Mouse (Mus musculus) forebrain, postnatal 0 days (tissue): ENCODE data around the gene Tspo. TPM values are rescaled to one million over a fixed set of nuclear protein-coding genes. Genes with fewer than 3 reads are reported as not detected.

Source experiments
- ATAC-seq: fragments of 200-750 bp; cut with Nextera tagmentation; 2 replicates; pipeline ENCODE4 v1.8.0; 2017; ENCODE audit warnings: mild to moderate bottlenecking, moderate library complexity
- DNase-seq: peaks from one replicate; pipeline ENCODE4 v3.0.0-alpha.2; 2015
- H3K27ac ChIP-seq: fragments of 300-500 bp; sonication (generic); 2 replicates; pipeline ENCODE4 v1.5.1; 2014; ENCODE audit warnings: low read depth, mild to moderate bottlenecking, antibody characterized with exemption, low read length, moderate library complexity, mixed read lengths
- H3K27me3 ChIP-seq: fragments of 300-500 bp; sonication (generic); 2 replicates; pipeline ENCODE4 v1.6.1; 2014; ENCODE audit warnings: mild to moderate bottlenecking, low read length, mixed read lengths; ENCODE audit not compliant: insufficient read depth
- H3K36me3 ChIP-seq: fragments of 300-500 bp; sonication (generic); 2 replicates; pipeline ENCODE4 v1.6.1; 2014; ENCODE audit warnings: mild to moderate bottlenecking, moderate library complexity; ENCODE audit not compliant: insufficient read depth
- H3K4me1 ChIP-seq: fragments of 300-500 bp; sonication (generic); 2 replicates; pipeline ENCODE4 v1.6.1; 2014; ENCODE audit warnings: antibody characterized with exemption; ENCODE audit not compliant: insufficient read depth
- H3K4me2 ChIP-seq: fragments of 300-500 bp; sonication (generic); 2 replicates; pipeline ENCODE4 v1.6.1; 2014; ENCODE audit warnings: low read depth, mild to moderate bottlenecking, moderate library complexity
- H3K4me3 ChIP-seq: fragments of 300-500 bp; sonication (generic); 2 replicates; pipeline ENCODE4 v1.5.1; 2014; ENCODE audit warnings: low read depth, low read length, mixed read lengths
- H3K9ac ChIP-seq: fragments of 300-500 bp; sonication (generic); 2 replicates; pipeline ENCODE4 v1.6.1; 2014; ENCODE audit warnings: mild to moderate bottlenecking
- H3K9me3 ChIP-seq: fragments of 300-500 bp; sonication (generic); 2 replicates; pipeline ENCODE4 v1.6.1; 2016; ENCODE audit warnings: low read length
- CTCF ChIP-seq: sonication (generic); IDR thresholded peaks from 2 replicates; pipeline ENCODE4 v1.5.1; 2016; ENCODE audit warnings: antibody characterized with exemption, control low read depth, low read depth
- WGBS: fragments of 180-500 bp; shearing (Covaris S2); extraction: QIAGEN DNeasy Blood & Tissue Kit; methylation state at CpG from one replicate; pipeline ENCODE4 v1.1.7; 2014; 5-methylcytosine and 5-hydroxymethylcytosine counted together
- polyA plus RNA-seq: library from polyadenylated mRNA; unstranded; fragments of >200 nt; fragmentation: Nextera tagmentation; extraction: Ambion mirVana; gene quantifications from 2 replicates; pipeline ENCODE4 v1.2.1, GENCODE M21; 2015
- total RNA-seq: library from RNA; depleted of rRNA; stranded (reverse); fragments of >200 nt; gene quantifications from 2 replicates; pipeline ENCODE4 v1.2.3, GENCODE M21; 2014

Tspo gene
- total and polyA plus RNA-seq, 2 experiments from 2014 or later, result 5.7 to 15.3 TPM

GRCm38 (mm10) chr15:83524333-83524729 lies 39.1 kb upstream of the Tspo start:
- H3K36me3 ChIP-seq, result no peaks in the 10 kb centered on the region

DNA sequence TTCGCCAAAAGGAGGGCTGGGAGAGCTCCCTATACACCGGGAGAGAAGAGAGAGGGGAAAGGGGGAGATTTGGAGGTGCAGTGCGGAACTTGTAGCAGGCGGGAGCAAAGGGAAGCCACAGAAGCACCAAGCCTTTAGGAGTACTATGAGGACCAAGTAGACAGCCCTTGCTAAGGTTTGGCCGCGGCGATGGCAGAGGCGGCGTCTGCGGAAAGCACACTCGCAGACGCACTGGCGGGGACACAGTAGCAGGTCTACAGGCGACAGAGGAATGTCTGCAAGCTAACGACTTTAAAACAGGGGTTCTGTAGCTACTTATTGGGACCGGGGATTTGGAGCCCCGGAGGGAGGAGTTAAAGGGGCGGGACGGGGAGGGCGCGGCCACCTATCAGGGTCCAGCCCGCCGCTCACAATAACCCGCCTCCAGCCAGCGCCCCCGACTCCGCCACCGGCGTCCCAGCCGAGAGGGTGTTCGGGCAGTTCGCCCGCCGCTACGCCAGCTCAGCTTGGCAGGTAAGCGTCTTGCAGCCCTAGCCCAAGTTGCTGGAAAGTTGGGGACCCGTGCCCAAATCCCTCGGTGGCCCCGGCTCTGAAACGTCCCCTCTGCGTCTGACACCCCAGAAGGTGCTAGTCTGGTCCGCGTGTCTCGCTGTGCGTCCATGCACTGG lies 36.8 kb upstream of the Tspo start, which contains the start of gene Bik:
TSS of gene Bik (plus strand) at position 439 of the 668 bp plus-strand sequence.
- under 1% methylated on average over 44 of the region's 45 CpGs for WGBS
- Histone ChIP-seq H3K9ac (0 out of 2 replicates have a peak within 1 kb of the TSS, but pooled peaks have one; percentile 10), H3K9me3 (no peaks in the 10 kb centered on the region), H3K36me3 (no peaks in the 10 kb centered on the region), H3K4me2 (peak within 1 kb of the TSS; percentile 89), H3K27me3 (peaks cover 32% of the 10 kb centered on the region), H3K27ac (no peak within 1 kb of the TSS), H3K4me1 (peaks cover 4% of the 10 kb centered on the region; the same call in 1 of the 2 replicates), H3K4me3 (peak within 1 kb of the TSS; percentile 43)
- peak; percentile 53 for ATAC-seq
- peak; percentile 45 for DNase-seq
- TF ChIP-seq CTCF, result no peak

More at GRCm38 (mm10) chr15:83524333-83524729, 39.1 kb upstream of the Tspo start:
- no peak for DNase-seq
- TF ChIP-seq CTCF, result no peak
- peaks cover 4% of the 10 kb centered on the region; the same call in 1 of the 2 replicates for H3K4me1 ChIP-seq
- no peak overlapping the region for H3K4me3 ChIP-seq
- 82% methylated on average over 3 of the region's 3 CpGs for WGBS
- no peak overlapping the region for H3K27ac ChIP-seq
- no peak for ATAC-seq
- no peak overlapping the region for H3K9ac ChIP-seq
- no peaks in the 10 kb centered on the region for H3K9me3 ChIP-seq
- H3K27me3 ChIP-seq, result peaks cover 32% of the 10 kb centered on the region
- no peak overlapping the region for H3K4me2 ChIP-seq

DNA sequence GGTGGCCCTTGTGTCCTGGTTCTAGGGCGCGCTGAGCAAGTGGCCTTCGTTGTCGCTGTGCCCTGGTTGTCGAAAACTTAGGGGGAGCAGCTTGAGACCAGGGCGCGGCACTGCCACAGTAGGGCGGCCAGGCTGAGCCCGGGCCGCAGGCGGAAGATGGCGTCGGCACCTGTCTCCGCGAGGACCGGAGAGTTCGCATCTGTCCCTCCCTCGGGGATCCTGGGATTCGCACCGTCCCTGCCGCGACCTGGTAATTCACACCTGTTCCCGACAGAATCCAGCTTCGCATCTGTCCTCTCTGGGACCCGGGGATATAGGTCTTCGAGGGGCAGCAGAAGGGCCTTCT lies 36.3 kb upstream of the Tspo start:
- Histone ChIP-seq H3K4me2 (peak overlapping the region; percentile 89), H3K9ac (0 out of 2 replicates have a peak overlapping the region, but pooled peaks have one; percentile 10), H3K9me3 (no peaks in the 10 kb centered on the region), H3K36me3 (no peaks in the 10 kb centered on the region), H3K27me3 (peaks cover 32% of the 10 kb centered on the region), H3K4me3 (peak overlapping the region; percentile 43), H3K27ac (no peak overlapping the region), H3K4me1 (peaks cover 4% of the 10 kb centered on the region; the same call in 1 of the 2 replicates)
- WGBS, result 2% methylated on average over 26 of the region's 26 CpGs
- ATAC-seq (no peak), DNase-seq (peak; percentile 5)
- TF ChIP-seq CTCF, result no peak

GRCm38 (mm10) chr15:83527747-83528146 lies 35.6 kb upstream of the Tspo start:
- Histone ChIP-seq H3K9me3 (no peaks in the 10 kb centered on the region), H3K36me3 (no peaks in the 10 kb centered on the region), H3K4me1 (peaks cover 4% of the 10 kb centered on the region; the same call in 1 of the 2 replicates), H3K4me3 (no peak overlapping the region), H3K4me2 (no peak overlapping the region), H3K27ac (no peak overlapping the region), H3K27me3 (peaks cover 32% of the 10 kb centered on the region), H3K9ac (no peak overlapping the region)
- ATAC-seq (no peak), DNase-seq (no peak)
- 80% methylated on average over 2 of the region's 2 CpGs for WGBS
- TF ChIP-seq CTCF, result no peak

GRCm38 (mm10) chr15:83528892-83529291 lies 34.5 kb upstream of the Tspo start:
- DNase-seq (no peak), ATAC-seq (no peak)
- 68% methylated on average over 4 of the region's 4 CpGs for WGBS
- Histone ChIP-seq H3K4me3 (no peak overlapping the region), H3K9me3 (no peaks in the 10 kb centered on the region), H3K4me1 (peaks cover 4% of the 10 kb centered on the region; the same call in 1 of the 2 replicates), H3K36me3 (no peaks in the 10 kb centered on the region), H3K27me3 (peaks cover 32% of the 10 kb centered on the region), H3K9ac (no peak overlapping the region), H3K27ac (no peak overlapping the region), H3K4me2 (no peak overlapping the region)
- no peak for TF ChIP-seq CTCF

- no peak overlapping the region for H3K4me3 ChIP-seq
- H3K4me2 ChIP-seq, result no peak overlapping the region
- DNase-seq, result no peak
- WGBS, result 88% methylated on average over 5 of the region's 5 CpGs
- no peak for TF ChIP-seq CTCF
- H3K9ac ChIP-seq, result no peak overlapping the region
- H3K27ac ChIP-seq, result no peak overlapping the region
- H3K27me3 ChIP-seq, result peaks cover 32% of the 10 kb centered on the region
- H3K9me3 ChIP-seq, result no peaks in the 10 kb centered on the region
- H3K4me1 ChIP-seq, result peaks cover 4% of the 10 kb centered on the region; the same call in 1 of the 2 replicates
- H3K36me3 ChIP-seq, result no peaks in the 10 kb centered on the region
- ATAC-seq, result no peak
Observed at GRCm38 (mm10) chr15:83529765-83530164, 33.6 kb upstream of the Tspo start.

DNA sequence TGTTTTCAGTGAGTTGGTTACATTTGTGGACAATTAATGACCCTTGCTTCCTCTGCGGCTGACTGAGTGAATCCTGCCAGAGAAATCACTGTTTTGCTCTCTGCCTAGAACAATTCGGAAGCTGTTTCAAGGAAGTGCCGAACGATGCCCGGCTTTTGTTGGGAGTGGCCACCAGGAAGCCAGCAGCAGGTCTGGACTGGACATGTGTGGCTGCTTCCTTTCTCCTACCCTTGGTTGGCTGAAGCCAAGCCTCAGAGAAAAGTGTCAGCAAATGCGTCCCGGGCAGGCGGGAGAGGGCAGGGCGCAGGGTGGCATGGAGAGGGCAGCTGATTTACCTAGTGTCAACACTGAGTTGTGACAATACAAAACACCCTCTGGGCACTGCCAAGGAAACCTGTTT lies 33.2 kb upstream of the Tspo start:
- Histone ChIP-seq H3K9me3 (no peaks in the 10 kb centered on the region), H3K27me3 (peaks cover 29% of the 10 kb centered on the region), H3K36me3 (no peaks in the 10 kb centered on the region), H3K4me2 (no peak overlapping the region), H3K4me1 (peaks cover 4% of the 10 kb centered on the region; the same call in 1 of the 2 replicates), H3K9ac (no peak overlapping the region), H3K27ac (no peak overlapping the region), H3K4me3 (no peak overlapping the region)
- TF ChIP-seq CTCF, result no peak
- ATAC-seq (no peak), DNase-seq (no peak)
- 78% methylated on average over 9 of the region's 9 CpGs for WGBS
